Mouse (Mus musculus) urinary bladder, adult 2 months (tissue): ENCODE results near the gene Rhbdf1. TPM values are rescaled to one million over a fixed set of nuclear protein-coding genes. Genes with fewer than 3 reads are reported as not detected.

ENCODE experiments used
- DNase-seq: peaks from one replicate; pipeline ENCODE4 v3.0.0; 2022; ENCODE audit warnings: low spot score
- polyA plus RNA-seq: library from polyadenylated mRNA; depleted of rRNA; stranded (reverse); fragments of >200 nt; gene quantifications from 2 replicates; pipeline ENCODE4 v1.2.3, GENCODE M21; 2012; rRNA removed

The Rhbdf1 gene
- 74.1 and 87.8 TPM in 2 replicates for polyA plus RNA-seq

GRCm38 (mm10) chr11:32221951-32222409, at the start of gene Rhbdf1:
Gene Rhbdf1, minus strand, starts transcription at chr11:32222300.
- peak; percentile 68 for DNase-seq

- DNase-seq, result no peak
Observed at GRCm38 (mm10) chr11:32271178-32271577, 49.1 kb upstream of the Rhbdf1 start.

GRCm38 (mm10) chr11:32268952-32269351, 46.9 kb upstream of the Rhbdf1 start:
- no peak for DNase-seq

GRCm38 (mm10) chr11:32267964-32268363, 45.9 kb upstream of the Rhbdf1 start:
- DNase-seq, result no peak

- DNase-seq, result peak; percentile 97
Observed at GRCm38 (mm10) chr11:32267188-32267884, 45.2 kb upstream of the Rhbdf1 start, which contains the start of gene Nprl3. Gene Nprl3, minus strand, starts transcription at chr11:32267707.

GRCm38 (mm10) chr11:32266776-32267175, 44.7 kb upstream of the Rhbdf1 start:
- no peak for DNase-seq

GRCm38 (mm10) chr11:32266194-32266593, 44.1 kb upstream of the Rhbdf1 start:
- DNase-seq, result no peak

GRCm38 (mm10) chr11:32265117-32265738, 43.1 kb upstream of the Rhbdf1 start:
- DNase-seq, result no peak

- DNase-seq, result no peak
Observed at GRCm38 (mm10) chr11:32262674-32263415, 40.7 kb upstream of the Rhbdf1 start.

GRCm38 (mm10) chr11:32256566-32256965, 34.5 kb upstream of the Rhbdf1 start:
- DNase-seq, result no peak

GRCm38 (mm10) chr11:32256146-32256545, 34.0 kb upstream of the Rhbdf1 start:
- DNase-seq, result no peak

- no peak for DNase-seq
Observed at GRCm38 (mm10) chr11:32253121-32253520, 31.0 kb upstream of the Rhbdf1 start.

- no peak for DNase-seq
Observed at GRCm38 (mm10) chr11:32250880-32251763, 29.0 kb upstream of the Rhbdf1 start.

GRCm38 (mm10) chr11:32248350-32248749, 26.2 kb upstream of the Rhbdf1 start:
- DNase-seq, result no peak

GRCm38 (mm10) chr11:32247068-32247467, 25.0 kb upstream of the Rhbdf1 start:
- no peak for DNase-seq

- no peak for DNase-seq
Observed at GRCm38 (mm10) chr11:32245614-32246013, 23.5 kb upstream of the Rhbdf1 start.

GRCm38 (mm10) chr11:32244617-32245016, 22.5 kb upstream of the Rhbdf1 start:
- no peak for DNase-seq

GRCm38 (mm10) chr11:32244064-32244463, 22.0 kb upstream of the Rhbdf1 start:
- no peak for DNase-seq

- DNase-seq, result no peak
Observed at GRCm38 (mm10) chr11:32243205-32243955, 21.3 kb upstream of the Rhbdf1 start.

GRCm38 (mm10) chr11:32242209-32242608, 20.1 kb upstream of the Rhbdf1 start:
- DNase-seq, result no peak

- DNase-seq, result no peak
Observed at GRCm38 (mm10) chr11:32241391-32241790, 19.3 kb upstream of the Rhbdf1 start.
